Mouse (Mus musculus): ENCODE results near the gene Olfr523. TPM values are rescaled to one million over a fixed set of nuclear protein-coding genes. Genes with fewer than 3 reads are reported as not detected.
"Not testable (repeated sequence)": the region's sequence is repeated elsewhere in the genome, so short reads cannot be mapped to it uniquely, and the experiment has no call there.

Gene Olfr523
- 0.41 and 1.0 TPM in 2 replicates for polyA plus RNA-seq (2012; rRNA removed)

DNA sequence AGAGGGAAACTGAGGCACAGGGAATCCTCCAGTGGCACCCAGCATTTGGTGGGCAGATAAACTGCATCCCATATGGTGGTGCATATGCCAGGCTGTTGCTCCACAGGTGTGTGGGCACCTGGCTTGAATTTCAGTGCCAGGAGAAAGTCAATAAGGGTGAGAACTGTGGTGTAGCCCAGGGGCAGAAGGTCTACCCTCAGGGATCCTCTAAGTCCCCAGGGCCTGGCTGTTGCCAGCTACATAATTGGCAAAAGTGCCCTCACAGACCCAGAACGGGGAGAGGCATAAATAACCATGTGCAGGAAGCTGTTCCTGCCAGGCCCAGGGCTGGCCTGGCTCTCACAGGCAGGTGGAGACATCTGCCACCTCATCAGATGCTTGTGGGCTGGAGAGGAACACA is at the start of gene Olfr523:
TSS of gene Olfr523 (plus strand) at position 282 of the 400 bp plus-strand sequence.
- no peak within 1 kb of the TSS for H3K27ac ChIP-seq (ENCODE audit: control insufficient read depth, insufficient read depth, low read length)
- no peak for DNase-seq
- H3K4me3 ChIP-seq (ENCODE audit: control insufficient read depth, insufficient read depth, low read length), result no peak within 1 kb of the TSS
- no peaks in the 10 kb centered on the region for H3K4me1 ChIP-seq (replicated peaks; ENCODE audit: control insufficient read depth, insufficient read depth, low read length)
- 5% methylated on average over 1 of the region's 1 CpGs for WGBS
- no peaks in the 10 kb centered on the region for H3K36me3 ChIP-seq (ENCODE audit: control insufficient read depth, insufficient read depth, low read length)
- TF ChIP-seq CTCF (IDR thresholded peaks at IDR 0.05; ENCODE audit: borderline replicate concordance, control insufficient read depth, extremely low read depth, insufficient read depth, low read length, poor library complexity) (no peak), POLR2A (IDR thresholded peaks at IDR 0.05; ENCODE audit: control insufficient read depth, extremely low read depth, insufficient read depth, low read length, poor library complexity) (no peak)
- H3K27me3 ChIP-seq (ENCODE audit: control insufficient read depth, insufficient read depth, low read length), result no peaks in the 10 kb centered on the region

GRCm38 (mm10) chr7:140124382-140124781 is 48.6 kb upstream of the Olfr523 start:
- H3K4me1 ChIP-seq (replicated peaks; ENCODE audit: control insufficient read depth, insufficient read depth, low read length), result peaks cover 12% of the 10 kb centered on the region
- no peak overlapping the region for H3K4me3 ChIP-seq (ENCODE audit: control insufficient read depth, insufficient read depth, low read length)
- WGBS, result 98% methylated on average over 1 of the region's 1 CpGs
- TF ChIP-seq POLR2A (IDR thresholded peaks at IDR 0.05; ENCODE audit: control insufficient read depth, extremely low read depth, insufficient read depth, low read length, poor library complexity) (no peak), CTCF (IDR thresholded peaks at IDR 0.05; ENCODE audit: borderline replicate concordance, control insufficient read depth, extremely low read depth, insufficient read depth, low read length, poor library complexity) (no peak)
- H3K27ac ChIP-seq (ENCODE audit: control insufficient read depth, insufficient read depth, low read length), result no peak overlapping the region
- DNase-seq, result no peak
- H3K27me3 ChIP-seq (ENCODE audit: control insufficient read depth, insufficient read depth, low read length), result no peaks in the 10 kb centered on the region
- H3K36me3 ChIP-seq (ENCODE audit: control insufficient read depth, insufficient read depth, low read length), result no peaks in the 10 kb centered on the region

GRCm38 (mm10) chr7:140125278-140126021 is 47.6 kb upstream of the Olfr523 start:
- H3K27ac ChIP-seq (ENCODE audit: control insufficient read depth, insufficient read depth, low read length), result no peak overlapping the region; the same call in 1 of the 2 replicates

GRCm38 (mm10) chr7:140126022-140126350 is 47.0 kb upstream of the Olfr523 start:
- no peak for DNase-seq
- WGBS, result 3% methylated on average over 5 of the region's 5 CpGs
- Histone ChIP-seq H3K27ac (ENCODE audit: control insufficient read depth, insufficient read depth, low read length) (no peak overlapping the region; the same call in 1 of the 2 replicates), H3K4me3 (ENCODE audit: control insufficient read depth, insufficient read depth, low read length) (peak overlapping the region; percentile 95), H3K36me3 (ENCODE audit: control insufficient read depth, insufficient read depth, low read length) (peaks cover 5% of the 10 kb centered on the region; the same call in 1 of the 2 replicates), H3K27me3 (ENCODE audit: control insufficient read depth, insufficient read depth, low read length) (no peaks in the 10 kb centered on the region), H3K4me1 (replicated peaks; ENCODE audit: control insufficient read depth, insufficient read depth, low read length) (peaks cover 12% of the 10 kb centered on the region)
- TF ChIP-seq POLR2A (IDR thresholded peaks at IDR 0.05; ENCODE audit: control insufficient read depth, extremely low read depth, insufficient read depth, low read length, poor library complexity) (no peak), CTCF (IDR thresholded peaks at IDR 0.05; ENCODE audit: borderline replicate concordance, control insufficient read depth, extremely low read depth, insufficient read depth, low read length, poor library complexity) (no peak)

More at GRCm38 (mm10) chr7:140125278-140126021, 47.6 kb upstream of the Olfr523 start:
- 1% methylated on average over 40 of the region's 40 CpGs for WGBS
- peak; percentile 93 for DNase-seq
- H3K27me3 ChIP-seq (ENCODE audit: control insufficient read depth, insufficient read depth, low read length), result no peaks in the 10 kb centered on the region
- H3K4me3 ChIP-seq (ENCODE audit: control insufficient read depth, insufficient read depth, low read length), result peak overlapping the region; percentile 95
- peaks cover 12% of the 10 kb centered on the region for H3K4me1 ChIP-seq (replicated peaks; ENCODE audit: control insufficient read depth, insufficient read depth, low read length)
- TF ChIP-seq CTCF (IDR thresholded peaks at IDR 0.05; ENCODE audit: borderline replicate concordance, control insufficient read depth, extremely low read depth, insufficient read depth, low read length, poor library complexity), result no peak; the same call in 1 of the 2 replicates
- peak; percentile 70 for TF ChIP-seq POLR2A (IDR thresholded peaks at IDR 0.05; ENCODE audit: control insufficient read depth, extremely low read depth, insufficient read depth, low read length, poor library complexity)
- H3K36me3 ChIP-seq (ENCODE audit: control insufficient read depth, insufficient read depth, low read length), result peaks cover 5% of the 10 kb centered on the region; the same call in 1 of the 2 replicates

DNA sequence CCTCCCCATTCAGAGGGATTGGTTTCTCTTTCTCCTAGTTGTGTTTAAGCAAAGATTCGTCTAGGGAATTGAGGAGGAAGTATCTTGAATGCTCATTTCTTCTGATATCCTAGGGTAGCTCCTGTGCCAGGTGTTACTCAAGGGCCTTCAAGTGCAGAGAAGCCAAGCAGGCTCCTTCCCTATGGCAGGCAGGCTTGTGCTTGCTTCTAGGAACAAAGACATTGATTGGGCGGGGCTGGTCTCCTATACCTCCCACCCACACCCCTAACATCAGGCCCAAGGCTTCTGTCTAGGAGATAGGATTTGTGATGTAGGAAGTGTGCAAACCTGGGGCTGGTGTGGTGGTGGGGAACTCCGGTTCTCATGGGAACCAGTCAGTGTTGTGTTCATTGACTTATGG is 46.1 kb upstream of the Olfr523 start:
- peaks cover 12% of the 10 kb centered on the region for H3K4me1 ChIP-seq (replicated peaks; ENCODE audit: control insufficient read depth, insufficient read depth, low read length)
- 47% methylated on average over 3 of the region's 3 CpGs for WGBS
- TF ChIP-seq CTCF (IDR thresholded peaks at IDR 0.05; ENCODE audit: borderline replicate concordance, control insufficient read depth, extremely low read depth, insufficient read depth, low read length, poor library complexity) (no peak), POLR2A (IDR thresholded peaks at IDR 0.05; ENCODE audit: control insufficient read depth, extremely low read depth, insufficient read depth, low read length, poor library complexity) (no peak)
- no peaks in the 10 kb centered on the region for H3K27me3 ChIP-seq (ENCODE audit: control insufficient read depth, insufficient read depth, low read length)
- DNase-seq, result no peak
- no peak overlapping the region for H3K4me3 ChIP-seq (ENCODE audit: control insufficient read depth, insufficient read depth, low read length)
- H3K36me3 ChIP-seq (ENCODE audit: control insufficient read depth, insufficient read depth, low read length), result peaks cover 5% of the 10 kb centered on the region; the same call in 1 of the 2 replicates
- H3K27ac ChIP-seq (ENCODE audit: control insufficient read depth, insufficient read depth, low read length), result no peak overlapping the region

DNA sequence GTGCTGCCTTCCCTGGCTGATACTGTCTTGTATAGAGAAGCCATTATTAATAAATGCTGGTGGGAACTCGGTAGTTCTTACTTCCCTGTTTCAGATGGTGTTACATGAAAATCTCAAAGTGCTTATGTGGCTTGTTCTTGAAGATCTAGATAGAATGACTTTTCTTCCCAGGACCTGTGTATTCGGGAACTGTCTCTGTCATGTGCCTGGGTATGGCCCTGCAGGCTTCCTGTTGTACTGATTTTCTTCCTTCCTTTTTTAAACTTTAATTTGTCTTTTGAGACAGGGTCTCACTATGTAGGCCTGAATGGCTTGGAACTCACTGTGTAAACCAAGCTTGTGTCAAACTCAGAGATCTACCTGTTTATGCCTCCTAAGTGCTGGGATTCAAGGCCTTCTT is 45.1 kb upstream of the Olfr523 start:
- 44% methylated on average over 2 of the region's 2 CpGs for WGBS
- peaks cover 12% of the 10 kb centered on the region for H3K4me1 ChIP-seq (replicated peaks; ENCODE audit: control insufficient read depth, insufficient read depth, low read length)

DNA sequence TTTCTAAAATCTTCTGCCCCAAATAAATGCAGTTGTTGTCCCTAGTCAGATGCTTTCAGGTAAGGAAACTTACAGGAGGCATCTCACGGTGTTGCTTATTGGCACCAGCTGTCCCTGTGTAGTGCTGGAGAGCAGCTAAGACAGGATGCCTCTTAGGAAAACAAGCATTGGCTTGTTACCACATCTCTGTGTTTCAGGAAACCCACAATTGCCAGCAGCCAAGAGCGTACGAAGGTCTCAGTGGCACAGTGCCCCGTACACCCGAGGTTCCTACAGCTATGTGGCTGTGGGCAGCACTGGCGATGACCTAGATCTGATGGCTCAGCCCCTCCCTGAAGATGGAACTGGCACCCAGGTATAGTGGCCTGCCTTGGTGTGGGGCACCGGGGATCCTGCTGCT is 40.8 kb upstream of the Olfr523 start:
- WGBS, result 24% methylated on average over 7 of the region's 7 CpGs
- not testable (repeated sequence) for H3K27ac ChIP-seq (ENCODE audit: control insufficient read depth, insufficient read depth, low read length); H3K36me3 ChIP-seq (ENCODE audit: control insufficient read depth, insufficient read depth, low read length); DNase-seq; H3K27me3 ChIP-seq (ENCODE audit: control insufficient read depth, insufficient read depth, low read length); H3K4me1 ChIP-seq (replicated peaks; ENCODE audit: control insufficient read depth, insufficient read depth, low read length); H3K4me3 ChIP-seq (ENCODE audit: control insufficient read depth, insufficient read depth, low read length)

More for the DNA sequence above, 45.1 kb upstream of the Olfr523 start:
- no peak for TF ChIP-seq CTCF (IDR thresholded peaks at IDR 0.05; ENCODE audit: borderline replicate concordance, control insufficient read depth, extremely low read depth, insufficient read depth, low read length, poor library complexity)
- no peak for TF ChIP-seq POLR2A (IDR thresholded peaks at IDR 0.05; ENCODE audit: control insufficient read depth, extremely low read depth, insufficient read depth, low read length, poor library complexity)
- H3K27ac ChIP-seq (ENCODE audit: control insufficient read depth, insufficient read depth, low read length), result no peak overlapping the region
- peaks cover 5% of the 10 kb centered on the region; the same call in 1 of the 2 replicates for H3K36me3 ChIP-seq (ENCODE audit: control insufficient read depth, insufficient read depth, low read length)
- no peak overlapping the region for H3K4me3 ChIP-seq (ENCODE audit: control insufficient read depth, insufficient read depth, low read length)
- DNase-seq, result no peak
- H3K27me3 ChIP-seq (ENCODE audit: control insufficient read depth, insufficient read depth, low read length), result no peaks in the 10 kb centered on the region

DNA sequence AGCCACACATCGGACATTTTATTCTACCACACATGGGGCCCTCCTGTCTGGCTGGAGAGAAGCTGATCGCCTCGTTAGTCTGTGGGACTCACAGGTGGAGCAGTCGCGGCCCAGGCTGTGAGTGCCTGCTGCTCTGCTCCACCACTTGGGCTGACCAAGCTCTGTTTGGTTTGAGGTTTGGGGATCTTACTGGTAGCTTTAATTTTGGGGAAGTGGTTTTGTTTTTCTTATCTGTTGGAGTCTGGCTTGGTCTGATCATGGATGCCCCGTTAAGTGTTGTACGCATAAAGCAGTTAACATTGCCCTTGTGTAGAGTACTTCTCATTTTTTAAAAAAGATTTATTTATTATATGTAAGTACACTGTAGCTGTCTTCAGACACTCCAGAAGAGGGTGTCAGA is 39.0 kb upstream of the Olfr523 start:
- H3K36me3 ChIP-seq (ENCODE audit: control insufficient read depth, insufficient read depth, low read length); DNase-seq; H3K4me1 ChIP-seq (replicated peaks; ENCODE audit: control insufficient read depth, insufficient read depth, low read length); H3K4me3 ChIP-seq (ENCODE audit: control insufficient read depth, insufficient read depth, low read length); H3K27me3 ChIP-seq (ENCODE audit: control insufficient read depth, insufficient read depth, low read length); H3K27ac ChIP-seq (ENCODE audit: control insufficient read depth, insufficient read depth, low read length): not testable (repeated sequence)
- WGBS, result 32% methylated on average over 7 of the region's 7 CpGs
